Mouse (Mus musculus) ES-CJ7 (cell line): ENCODE measurements around the gene Rftn1.
A peak's percentile ranks its signal among the peaks of the same experiment; 100 is the strongest.

ENCODE experiments used
- DNase-seq: peaks from one replicate; pipeline ENCODE4 v3.0.0; 2011; ENCODE audit warnings: low read depth, low spot score

Gene Rftn1

DNA sequence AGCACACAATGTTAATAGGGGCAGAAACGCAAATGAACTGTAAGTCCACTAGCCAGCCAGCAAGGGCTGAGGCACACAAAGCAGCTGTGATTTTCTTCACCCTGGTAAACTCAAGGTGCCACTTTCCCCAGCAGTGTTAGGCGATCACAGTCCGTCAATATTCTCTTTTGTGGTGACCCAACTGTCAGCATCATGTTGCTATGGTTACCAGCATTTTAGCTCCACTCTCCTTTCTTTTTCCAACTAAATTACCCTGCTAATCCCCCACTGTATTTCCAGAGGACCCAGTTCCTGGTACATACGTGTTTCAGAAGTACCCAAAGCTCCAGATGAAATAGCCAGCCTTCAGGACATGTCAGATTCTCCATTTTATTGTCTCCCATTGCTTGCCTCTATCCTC is 169.1 kb downstream of the Rftn1 start:
- DNase-seq, result no peak

DNA sequence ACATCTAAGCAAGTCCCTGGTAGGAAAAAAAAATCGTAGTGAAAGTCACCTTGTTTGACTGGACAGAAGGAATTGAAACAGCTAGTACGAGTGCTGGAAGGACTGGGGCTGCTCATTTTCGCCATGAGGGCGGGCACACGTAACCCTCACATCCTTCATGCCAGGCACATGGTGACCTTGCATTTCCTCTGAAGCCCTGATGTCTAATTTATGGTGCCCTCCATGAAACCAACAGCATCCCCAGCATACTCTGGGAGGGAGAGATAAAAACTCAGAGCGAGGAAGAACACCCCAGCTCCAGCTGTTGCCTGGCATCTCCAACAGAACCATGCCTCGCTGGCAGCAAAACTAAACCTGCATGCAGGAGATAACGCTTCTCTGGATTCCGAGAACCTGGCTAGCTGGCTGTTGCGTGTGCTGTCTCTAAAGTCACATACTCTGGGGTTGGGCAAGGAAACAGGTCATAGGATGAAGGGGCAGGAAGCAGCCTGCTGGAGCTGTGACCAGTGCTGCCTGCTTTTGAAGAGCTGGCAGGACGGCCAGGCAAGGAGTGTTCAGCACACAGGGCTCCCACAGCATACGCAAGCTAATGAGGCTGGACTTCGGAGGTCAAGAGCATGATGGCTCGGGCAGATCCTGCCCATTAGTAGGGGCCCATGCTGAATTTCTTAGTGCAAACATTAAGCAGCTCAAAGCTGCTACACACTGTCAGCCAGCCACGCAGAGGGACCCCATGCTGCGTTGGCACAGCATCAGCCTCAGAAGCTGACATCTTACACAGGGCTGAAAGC is 170.1 kb downstream of the Rftn1 start:
- no peak for DNase-seq

DNA sequence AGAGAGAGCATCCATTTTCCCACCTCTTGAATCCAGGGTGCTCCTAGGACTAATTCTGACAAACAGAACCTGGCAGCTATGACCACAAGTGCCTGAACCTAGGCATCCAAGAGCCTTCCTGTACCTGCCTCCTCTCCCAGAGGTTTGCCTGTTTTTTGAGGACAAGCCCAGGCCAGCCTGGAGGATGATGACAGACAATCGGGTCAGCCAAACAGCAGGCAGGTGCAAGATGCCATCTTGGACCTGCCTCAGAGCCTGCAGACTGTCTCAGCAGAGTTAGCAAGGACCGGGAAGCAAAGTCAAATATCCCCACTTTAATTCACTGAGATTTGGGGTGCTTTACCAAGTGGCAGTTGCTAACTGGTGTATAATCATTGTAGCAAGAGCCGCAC is 170.7 kb downstream of the Rftn1 start:
- no peak for DNase-seq

DNA sequence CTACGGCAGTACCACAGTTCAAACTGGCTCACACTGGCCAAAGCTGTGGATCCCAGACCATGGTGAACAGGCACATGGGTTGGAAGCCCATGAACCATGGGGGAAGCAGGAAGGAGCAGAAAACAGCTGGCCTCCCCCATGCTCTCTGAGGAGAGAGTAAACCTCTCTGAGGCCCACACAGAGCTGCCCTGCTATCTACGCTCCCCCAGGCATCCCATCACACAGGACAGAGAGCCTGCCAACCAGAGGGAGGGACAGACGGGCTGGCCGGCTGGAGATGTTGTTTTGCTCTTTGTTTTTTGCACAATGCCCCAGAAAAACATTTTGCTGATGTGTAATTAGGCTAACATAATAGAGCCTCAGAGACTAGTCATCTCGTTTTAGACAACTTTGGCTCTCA is 171.4 kb downstream of the Rftn1 start:
- no peak for DNase-seq

DNA sequence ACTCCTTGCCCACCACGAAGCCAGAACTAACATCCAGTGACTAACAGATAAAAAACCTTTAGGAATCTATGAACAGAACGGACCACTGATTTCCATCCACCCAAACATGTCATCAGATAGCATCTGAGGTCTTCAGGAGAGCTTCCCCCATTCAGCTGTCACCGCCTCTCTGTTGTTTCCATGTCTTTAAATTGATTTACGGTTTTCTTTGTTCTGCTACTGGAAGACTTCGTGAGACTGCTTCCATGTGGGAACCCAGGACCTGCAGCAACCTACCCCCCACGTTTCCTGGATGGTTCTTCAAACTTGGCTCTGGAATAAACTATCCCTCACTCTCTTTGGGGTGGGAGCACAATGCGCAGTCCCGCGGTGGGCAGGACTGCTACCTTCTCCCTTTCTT is 175.8 kb downstream of the Rftn1 start:
- no peak for DNase-seq

DNA sequence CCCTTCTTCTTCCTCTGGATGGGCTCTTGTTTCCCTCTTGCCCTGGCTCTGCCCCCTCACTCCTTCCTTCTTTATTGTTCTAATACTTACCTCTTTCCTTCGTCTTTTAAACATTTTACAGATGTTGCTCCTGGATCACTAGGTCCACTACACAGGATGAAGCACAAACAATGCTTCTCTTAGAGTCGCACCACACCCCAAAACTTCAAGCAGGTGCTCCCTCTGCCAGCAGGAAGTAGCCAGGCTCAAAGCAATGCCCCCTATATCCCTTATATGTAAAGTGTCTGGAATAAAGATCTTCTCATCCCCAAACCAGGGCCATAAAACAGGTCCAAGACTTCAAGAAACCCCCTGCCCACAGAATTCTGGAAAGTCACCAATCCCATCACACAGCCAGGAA is 176.6 kb downstream of the Rftn1 start:
- no peak for DNase-seq

DNA sequence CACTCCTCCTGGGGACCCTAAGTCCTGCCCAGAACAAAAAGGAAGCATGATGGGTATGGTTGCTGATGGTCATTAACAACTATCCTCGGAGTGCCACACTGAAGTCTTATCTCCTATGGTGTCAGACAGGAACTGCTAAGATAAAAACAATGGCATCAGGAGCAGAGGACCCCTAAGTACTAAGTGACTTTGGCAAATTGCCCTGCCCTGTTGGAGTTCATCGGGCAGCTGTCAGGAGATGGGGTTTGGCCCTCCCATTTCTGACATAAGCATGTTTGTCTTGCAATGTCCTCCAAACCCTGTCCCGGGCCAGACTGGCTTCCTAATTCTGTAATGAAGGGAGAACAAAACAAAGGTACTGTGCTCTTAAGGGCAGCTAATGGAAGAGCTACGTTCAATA is 180.4 kb downstream of the Rftn1 start:
- DNase-seq, result no peak

DNA sequence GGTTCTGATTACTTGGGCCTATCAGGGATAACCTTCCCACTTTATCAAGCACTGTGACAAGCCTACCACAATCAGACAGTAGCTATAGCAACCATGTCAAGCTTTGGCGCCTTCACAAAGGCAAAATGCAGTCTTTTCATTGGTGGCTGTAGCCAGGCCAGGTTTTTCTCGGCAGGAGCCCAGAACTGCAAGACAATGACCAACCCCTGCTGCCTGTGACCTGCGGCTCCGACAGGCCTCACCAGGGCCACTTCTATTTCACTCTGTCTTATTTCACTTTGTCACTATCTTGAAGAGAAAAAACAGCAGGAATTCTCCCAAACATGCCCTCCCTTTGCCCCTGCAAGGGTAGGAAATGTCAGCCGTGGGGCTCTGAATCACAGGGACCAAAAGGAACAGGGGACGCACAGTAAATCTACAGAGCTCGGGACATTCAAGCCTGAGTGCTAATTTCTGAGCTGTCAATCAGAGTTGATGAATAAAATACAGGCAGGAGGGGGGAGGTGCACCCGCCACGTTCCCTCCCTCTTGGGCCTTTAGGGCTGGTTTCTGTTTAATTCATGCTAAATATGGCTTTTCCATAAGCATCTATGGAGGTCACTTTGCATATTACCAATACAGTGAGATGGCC is 183.6 kb downstream of the Rftn1 start:
- DNase-seq, result peak; percentile 68

DNA sequence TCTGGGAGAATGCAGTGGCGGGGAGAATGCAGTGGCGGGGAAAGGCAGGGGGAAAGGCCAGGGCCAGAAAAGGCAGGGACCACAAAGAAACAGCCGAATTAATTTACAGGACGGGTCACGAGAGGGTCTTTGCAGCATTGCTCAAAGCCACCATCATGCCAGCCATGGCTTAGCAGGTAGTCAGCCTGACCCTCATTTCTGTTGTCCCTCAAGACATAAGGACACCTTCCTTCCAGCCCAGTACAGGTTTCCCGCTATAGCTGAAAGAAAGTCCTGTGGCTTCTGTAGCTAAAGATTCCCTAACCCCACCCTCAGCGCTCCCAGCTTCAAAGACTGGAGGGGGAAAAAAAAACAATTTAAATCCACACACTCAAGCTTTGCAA is 184.1 kb downstream of the Rftn1 start:
- DNase-seq, result no peak

DNA sequence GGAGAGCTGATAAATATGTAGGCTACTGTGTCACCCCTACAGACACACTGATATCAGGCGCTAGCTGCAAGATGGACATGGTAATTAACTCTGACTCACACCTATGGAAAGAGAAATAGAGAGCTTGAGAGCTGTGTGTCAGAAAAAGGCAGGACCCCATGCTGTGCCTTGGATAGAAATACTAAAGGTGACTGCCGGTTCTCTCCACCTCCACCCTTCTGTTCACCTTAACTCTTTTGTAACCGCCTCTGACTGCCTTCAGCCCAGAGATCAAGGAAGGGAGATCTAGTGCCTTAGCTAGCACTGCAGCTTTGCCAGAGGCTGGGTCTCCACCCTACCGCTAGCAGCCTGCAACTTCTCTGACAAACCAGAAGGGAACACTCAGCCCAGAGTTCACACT is 187.3 kb downstream of the Rftn1 start:
- peak; percentile 61 for DNase-seq

DNA sequence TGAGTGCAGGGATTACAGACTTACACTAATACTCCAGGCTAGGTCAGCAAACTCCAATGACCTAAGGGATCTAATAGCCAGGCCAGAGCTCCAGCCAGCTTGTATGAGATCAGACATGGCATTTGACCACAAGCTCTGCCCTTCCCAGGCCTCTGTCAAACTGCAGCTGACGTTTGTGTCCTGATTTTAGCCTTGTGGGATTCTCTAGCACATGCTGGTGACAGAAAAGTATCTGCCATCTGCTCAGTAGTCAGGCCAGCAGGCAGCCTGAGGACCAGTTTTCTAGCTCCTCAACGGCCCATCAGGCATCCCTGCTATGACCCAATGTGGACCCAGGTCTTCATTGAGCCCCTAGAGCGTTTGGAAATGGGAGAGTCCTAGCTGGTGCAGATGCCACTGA is 188.3 kb downstream of the Rftn1 start:
- no peak for DNase-seq

DNA sequence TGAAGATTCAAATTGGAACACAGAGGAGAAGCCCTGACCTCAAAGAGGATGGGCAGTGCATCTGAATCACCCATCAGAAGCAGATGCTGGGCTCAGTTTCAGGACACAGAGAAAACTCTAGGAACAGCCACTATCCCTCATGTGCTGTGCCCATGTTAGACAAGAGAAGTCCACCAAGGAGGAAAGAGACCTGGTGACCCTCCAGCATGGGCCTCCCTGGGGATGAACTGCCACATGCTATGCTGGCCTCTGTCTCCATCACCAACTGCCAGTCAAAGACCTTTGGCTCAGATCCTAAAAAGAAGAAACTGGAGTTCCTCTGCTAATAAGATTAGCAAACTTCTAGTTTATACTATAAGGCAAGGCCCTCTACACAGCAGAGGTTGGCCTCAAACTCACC is 188.7 kb downstream of the Rftn1 start:
- DNase-seq, result no peak

DNA sequence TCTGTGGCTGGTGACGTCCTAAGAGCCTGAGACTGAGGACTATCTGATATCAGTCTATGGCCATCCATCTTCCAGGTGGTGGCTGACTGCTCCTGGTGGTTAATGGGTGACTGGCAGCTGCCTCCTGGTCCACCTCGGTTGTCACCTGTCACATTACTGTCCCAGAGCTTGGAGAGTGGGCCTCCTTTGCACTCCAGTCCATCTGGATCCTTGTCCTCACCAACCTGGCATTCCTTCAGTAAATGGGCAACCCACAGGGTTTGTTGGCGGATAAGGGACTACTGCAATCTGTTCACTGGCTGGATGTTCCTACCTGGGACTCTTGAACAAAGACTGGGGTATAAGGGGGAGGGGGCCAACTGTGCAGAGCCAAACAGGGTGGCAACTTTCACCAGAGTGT is 189.9 kb downstream of the Rftn1 start:
- DNase-seq, result no peak

DNA sequence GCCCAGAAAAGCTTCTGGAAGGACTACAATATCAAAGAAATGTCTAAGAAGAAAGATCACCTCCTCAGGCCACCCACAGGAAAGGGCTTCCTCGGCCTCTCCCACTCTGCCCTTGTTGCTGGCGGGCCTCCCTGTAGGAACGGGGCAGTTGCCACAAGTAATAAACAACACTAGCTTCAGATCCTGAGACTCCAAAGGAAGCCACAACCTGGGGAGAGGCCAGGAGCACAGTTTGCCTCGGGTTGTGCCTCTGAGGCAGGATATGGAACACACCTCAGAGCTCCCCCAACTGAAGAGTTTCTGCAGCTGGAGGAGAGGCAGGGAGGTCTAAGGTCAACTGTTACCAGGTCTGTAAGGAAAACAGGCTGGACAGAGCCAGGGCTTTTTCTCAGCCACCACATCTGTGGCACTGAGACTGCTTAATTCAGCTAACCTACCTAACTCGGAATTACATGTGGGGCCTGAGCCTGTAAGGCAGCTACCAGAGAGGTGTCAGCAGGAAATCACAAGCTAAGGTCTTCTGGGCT is 193.8 kb downstream of the Rftn1 start:
- DNase-seq, result no peak

DNA sequence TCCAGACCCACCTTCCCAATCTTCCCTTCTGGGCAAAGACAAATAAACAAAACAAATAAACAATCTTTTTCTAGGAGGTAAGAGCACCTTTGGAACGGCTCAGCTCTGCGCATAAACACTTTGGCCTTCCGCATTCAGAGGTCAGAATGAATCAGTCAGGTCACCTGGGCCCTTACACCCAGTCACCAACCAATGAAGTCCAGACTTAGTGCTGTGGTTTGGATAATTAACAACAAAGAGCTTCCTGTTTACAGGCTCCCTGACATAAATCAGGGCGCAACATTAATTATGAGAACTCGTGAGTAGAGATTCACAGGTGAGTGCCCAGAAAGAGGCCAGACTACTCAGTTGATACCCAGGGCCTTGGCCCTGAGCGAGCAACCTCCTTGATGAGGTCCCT is 194.4 kb downstream of the Rftn1 start:
- DNase-seq, result no peak

DNA sequence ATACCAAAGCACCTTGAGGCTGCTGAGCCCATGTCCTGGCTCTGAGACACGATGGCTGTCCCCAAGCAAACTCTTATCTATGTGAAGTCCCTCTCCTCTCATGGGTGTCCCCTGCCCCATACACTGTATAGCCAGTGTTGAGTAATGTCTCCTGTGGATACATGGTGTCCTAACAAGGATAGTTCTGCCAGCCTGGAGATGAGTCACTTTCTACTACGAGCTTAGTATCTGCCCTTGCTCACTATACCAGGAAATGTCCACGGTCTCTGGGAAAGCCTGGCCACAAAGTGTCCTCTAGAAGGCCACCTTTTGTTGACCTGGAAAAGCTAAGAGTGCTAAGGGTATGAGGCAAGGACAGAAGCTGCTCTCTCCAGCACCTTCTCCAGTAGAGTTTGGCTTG is 195.2 kb downstream of the Rftn1 start:
- no peak for DNase-seq

DNA sequence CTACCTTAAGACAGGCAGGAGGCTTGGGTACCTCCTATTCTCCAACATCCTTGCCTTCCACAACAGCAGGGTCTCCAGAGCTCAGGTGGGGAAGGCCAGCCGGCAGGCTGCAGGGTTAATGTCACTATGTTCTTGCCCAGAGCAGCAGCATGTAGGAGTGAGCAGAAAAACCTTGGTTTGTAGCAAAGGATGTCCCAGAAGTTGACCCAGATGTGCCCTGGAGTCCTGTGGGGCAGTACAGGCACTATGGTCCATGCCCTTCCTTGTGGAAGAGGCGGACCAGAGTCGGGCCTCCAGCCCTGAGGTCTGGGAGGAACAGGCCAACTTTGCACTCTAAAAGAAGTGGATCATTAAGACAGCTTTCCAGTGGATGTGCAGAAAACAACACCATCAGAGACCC is 196.8 kb downstream of the Rftn1 start:
- no peak for DNase-seq

DNA sequence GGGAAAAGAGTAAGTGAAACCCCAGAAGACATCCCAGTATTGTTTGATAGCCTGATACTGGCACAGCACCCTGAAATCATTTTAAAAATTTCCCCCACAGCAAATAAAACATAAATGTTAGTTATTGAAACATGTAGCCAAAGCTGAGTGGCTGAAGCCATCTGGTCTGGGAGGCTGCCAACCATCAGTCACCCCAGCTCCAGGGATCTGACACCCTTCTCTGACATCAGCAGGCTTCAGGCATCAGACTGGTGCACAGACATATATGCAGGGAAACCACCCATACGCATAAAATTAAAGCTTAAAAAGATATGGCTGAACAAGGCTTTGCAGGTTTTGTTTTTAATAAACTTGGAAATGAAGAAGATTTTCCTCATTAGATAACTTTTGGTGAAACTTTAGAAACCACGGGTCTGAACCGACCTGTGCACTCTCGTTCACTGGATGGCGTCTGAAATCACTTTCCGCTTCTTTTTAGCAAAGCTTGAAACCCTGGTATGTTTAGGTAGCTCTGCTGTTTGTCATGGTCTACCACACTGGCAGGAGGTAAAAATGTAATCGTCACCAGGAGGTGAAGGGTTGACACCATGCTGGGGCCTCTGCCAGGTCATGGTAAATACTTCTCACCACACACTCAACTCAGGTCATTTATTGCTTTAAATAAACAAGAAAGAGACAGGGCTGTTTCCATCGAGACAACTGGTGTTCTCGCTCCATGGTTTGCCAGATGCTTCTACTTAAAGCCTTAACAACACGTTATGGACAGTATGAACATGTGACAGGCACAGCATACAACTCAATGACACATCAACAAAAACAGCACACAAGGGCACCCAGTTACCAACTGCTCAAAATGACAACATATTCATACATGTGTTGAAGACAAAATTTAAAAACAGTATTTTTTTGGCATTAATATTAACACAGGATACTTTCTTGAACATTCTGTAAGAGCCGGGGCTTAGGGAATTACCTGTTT is 197.6 kb downstream of the Rftn1 start:
- DNase-seq, result no peak

DNA sequence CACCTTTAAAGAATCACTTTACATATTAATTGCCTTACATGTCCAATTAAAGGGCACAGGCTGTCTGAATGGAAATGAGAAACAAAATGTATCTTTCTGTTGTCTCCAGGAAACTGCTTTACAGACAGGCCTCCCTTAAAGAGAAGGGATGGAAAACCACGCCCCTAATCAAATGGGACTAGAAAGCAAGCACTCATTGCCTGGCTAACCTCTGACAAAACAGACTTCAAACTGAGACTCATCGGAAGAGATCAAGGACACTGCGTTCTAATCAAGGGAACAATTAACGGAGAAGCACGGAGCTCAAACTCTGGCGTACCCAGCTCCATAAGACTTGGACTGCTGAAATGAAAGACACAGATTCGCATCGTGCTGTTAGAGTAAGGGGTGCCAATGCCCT is 200.9 kb downstream of the Rftn1 start:
- DNase-seq, result peak; percentile 23

DNA sequence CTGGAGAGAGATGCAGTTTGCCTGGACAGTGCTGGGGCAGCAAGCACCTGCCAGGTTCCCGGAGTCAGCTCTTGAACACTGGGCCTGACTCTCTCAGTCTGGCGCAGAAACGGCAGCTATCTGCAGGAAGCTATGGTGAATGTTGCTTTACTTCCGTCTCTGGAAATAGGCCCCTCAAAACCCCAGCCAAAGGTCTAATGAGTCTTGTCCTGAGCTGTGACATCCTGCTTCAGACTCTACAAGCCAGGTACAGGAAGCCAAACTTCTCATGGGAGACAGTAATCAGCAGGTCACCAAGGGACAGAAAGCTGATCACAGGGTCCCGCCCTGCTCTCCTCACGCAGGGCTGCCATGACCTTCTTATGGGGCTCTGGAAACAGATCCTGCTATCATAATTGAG is 203.4 kb downstream of the Rftn1 start:
- no peak for DNase-seq

DNA sequence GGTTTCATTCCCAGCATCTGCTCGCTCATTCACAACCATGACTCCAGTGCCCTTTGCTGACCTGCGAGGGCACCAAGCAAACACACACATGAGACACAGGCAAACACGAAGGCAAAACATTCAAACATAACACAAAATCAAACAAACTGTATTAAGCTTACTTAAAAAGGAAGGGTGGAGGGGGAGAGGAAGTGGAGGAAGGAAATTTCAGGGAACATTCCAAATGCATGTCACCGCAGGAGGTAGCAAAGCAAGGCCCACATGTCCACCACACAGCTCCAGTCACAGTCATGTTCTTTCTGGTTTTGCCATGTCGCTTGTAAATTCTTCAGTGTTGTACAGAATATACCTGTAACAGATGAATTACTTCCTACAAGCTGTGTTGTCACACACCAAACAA is 207.0 kb downstream of the Rftn1 start:
- no peak for DNase-seq
